Mouse (Mus musculus) MN1 (cell line): ENCODE data around the gene Plekhg5.
"Not testable (repeated sequence)": the region's sequence is repeated elsewhere in the genome, so short reads cannot be mapped to it uniquely, and the experiment has no call there.

Experiments used
- DNase-seq: peaks from one replicate; pipeline ENCODE4 v3.0.0-alpha.2; 2016; ENCODE audit warnings: low spot score

Plekhg5 gene

DNA sequence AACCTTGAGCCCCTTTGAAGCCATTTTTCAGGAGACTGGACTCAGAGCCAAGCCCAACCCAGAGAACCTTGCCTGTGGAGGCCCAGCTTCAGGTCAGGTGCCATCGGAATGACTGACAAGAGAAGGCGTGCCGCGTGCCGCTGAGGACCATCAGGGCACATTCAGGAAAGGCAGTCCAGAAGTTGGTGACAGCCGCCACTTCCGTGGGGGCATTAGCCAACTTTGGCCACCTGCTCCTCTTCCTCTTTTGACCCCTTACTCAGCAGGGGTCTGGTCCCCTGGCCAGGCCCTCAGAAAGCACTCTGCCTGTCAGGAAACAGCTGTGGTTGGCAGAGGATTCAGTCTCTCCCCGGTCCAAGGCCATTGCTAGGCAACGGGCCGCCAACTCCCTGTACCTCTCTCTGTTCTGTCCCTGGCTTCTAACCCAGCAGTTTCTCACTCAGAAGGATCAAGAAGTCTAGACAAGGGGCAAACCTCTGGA is at the start of gene Plekhg5:
Gene Plekhg5, plus strand, starts transcription at position 378 of the 481 bp plus-strand sequence.
- peak; percentile 43 for DNase-seq

DNA sequence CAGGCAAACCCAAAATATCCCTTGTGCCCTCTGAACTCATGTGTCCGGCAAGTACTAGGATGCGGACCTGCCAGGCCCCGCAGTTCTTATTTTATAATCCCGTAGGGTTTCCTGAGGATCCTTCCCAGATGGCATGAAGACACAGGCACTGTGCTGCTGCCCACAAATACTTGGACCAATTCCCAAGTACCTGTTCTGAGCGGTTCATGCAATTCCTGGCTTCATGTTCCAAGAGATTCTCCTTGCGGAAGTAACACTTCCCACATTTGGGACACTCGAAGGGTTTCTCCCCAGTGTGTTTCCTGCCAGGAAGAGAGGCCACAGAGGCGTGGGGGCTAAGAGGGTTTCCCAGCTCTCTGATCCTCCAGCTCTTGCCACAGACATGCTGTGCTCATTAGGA is 49.8 kb upstream of the Plekhg5 start:
- no peak for DNase-seq

DNA sequence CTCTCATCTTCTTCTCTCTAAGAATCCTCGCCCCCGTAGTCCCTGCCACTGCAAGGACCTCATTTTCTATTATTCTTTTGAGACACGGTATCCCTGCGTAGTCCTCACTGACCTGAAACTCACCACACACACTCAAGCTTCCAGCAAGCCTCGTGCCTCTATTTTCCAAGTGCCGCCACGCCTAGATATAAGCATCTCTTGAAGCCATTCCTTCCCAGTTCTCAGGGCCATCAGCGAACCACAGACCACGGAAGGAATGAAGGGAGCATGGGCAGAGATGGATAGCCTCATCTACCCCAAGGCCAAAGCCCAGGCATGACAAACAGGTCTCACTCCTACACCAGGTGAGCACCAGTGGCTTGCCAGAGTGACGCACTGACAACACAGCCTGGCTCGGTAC is 47.8 kb upstream of the Plekhg5 start:
- DNase-seq = no peak

DNA sequence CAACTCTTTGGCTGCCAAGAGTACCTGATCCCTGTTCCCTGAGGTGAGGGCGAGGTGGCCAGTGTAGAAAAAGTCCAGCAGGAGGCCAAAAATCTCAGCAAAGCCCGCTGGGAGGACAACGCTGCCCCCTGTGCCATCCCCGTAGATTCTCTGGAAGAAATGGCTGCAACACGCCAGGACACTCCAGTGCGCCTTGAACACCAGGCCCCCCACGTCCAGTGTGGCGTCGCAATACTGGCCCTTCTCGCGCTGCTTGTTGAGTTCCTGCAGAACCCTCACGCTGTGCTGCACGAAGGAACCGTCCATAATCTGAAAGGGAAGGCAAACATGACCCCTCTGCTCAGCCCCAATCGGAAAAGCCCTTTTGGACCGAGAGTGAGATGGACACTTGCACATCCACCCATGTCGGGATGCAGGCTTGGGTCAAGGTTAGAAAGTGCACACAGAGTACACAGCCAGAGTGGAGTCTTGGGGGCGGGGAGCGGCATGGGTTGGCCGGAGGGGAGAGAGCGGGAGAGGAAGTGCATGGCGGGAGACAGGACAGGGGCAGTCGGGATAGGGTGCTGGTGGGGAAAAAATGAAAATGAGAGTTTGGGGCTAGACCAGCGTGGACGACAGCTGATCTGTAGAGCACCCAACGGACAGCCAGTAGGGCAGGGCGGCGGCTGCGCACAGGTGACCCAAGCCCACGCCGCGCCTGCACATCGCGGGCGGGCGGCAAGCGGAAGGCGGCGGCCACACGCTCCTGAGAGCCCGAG is 45.4 kb upstream of the Plekhg5 start:
- peak; percentile 36 for DNase-seq

DNA sequence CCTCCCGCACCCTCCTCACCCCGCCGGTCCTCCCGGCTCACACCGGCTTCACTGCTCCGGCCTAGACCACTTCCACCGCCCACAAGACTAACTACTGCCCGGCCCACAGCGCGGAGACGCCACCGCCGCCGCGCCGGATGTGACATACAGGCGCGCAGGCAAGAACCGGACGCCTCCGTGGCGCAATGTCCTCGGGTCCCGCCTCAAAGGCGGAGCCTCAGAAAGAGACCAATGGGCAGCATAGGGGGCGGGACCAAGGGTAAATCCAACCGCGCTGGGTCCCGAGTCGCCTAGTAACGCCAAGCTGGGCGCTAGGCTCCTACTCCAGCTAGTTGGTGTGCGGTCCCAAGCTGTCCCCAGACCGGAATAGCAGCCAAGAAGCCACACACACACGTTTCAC is 44.8 kb upstream of the Plekhg5 start, which contains the start of gene Zbtb48:
Gene Zbtb48, minus strand, starts transcription at position 148 of the 400 bp plus-strand sequence.
- DNase-seq = peak; percentile 98

- DNase-seq = no peak
Measured at GRCm38 (mm10) chr4:152028456-152028855, 43.8 kb upstream of the Plekhg5 start.

- DNase-seq = peak; percentile 21
Measured at GRCm38 (mm10) chr4:152029087-152029486, 43.2 kb upstream of the Plekhg5 start.

GRCm38 (mm10) chr4:152029997-152030396 is 42.3 kb upstream of the Plekhg5 start:
- peak; percentile 40 for DNase-seq

- no peak for DNase-seq
Measured at GRCm38 (mm10) chr4:152032922-152033321, 39.4 kb upstream of the Plekhg5 start.

- DNase-seq = not testable (repeated sequence)
Measured at GRCm38 (mm10) chr4:152036464-152036863, 35.8 kb upstream of the Plekhg5 start.

DNA sequence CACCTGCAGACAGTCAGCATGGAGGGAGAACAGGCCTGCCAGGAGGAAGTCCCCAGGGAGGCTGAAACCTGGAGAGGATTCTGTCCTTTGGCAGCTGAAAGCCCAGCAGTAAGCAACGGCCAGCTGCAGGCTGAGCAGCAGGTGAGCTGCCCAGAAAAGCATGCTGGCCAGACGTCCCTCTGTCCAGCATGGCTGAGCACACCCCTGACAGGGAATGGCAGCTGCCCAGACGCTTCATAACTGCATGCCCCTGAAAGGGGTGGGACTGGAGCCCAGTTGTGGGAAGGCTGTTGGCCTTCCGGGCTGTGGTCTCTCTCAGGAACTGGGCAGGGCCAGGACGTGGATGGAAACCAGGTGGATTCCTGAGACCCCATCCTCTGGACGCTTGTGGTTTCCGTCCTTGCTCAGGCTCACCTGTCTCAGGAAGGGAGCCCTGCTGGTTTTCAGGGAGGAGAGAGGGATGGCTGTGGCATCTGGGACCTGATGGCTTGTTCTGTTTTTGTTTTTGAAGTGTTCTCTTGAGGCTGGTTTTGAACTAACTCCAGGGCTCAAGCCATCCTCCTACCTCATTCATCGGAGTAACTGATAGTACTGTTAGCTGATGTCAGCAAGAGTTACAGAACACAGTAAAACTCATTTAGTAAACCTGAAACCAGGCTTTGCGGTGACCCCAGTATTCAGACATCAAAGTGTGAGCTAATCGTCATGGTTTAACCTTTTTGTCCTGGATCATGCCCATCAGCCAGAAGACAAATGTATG is 33.9 kb upstream of the Plekhg5 start, which contains the start of gene Tas1r1:
Gene Tas1r1, minus strand, starts transcription at position 344 of the 760 bp plus-strand sequence.
- DNase-seq = peak; percentile 64

DNA sequence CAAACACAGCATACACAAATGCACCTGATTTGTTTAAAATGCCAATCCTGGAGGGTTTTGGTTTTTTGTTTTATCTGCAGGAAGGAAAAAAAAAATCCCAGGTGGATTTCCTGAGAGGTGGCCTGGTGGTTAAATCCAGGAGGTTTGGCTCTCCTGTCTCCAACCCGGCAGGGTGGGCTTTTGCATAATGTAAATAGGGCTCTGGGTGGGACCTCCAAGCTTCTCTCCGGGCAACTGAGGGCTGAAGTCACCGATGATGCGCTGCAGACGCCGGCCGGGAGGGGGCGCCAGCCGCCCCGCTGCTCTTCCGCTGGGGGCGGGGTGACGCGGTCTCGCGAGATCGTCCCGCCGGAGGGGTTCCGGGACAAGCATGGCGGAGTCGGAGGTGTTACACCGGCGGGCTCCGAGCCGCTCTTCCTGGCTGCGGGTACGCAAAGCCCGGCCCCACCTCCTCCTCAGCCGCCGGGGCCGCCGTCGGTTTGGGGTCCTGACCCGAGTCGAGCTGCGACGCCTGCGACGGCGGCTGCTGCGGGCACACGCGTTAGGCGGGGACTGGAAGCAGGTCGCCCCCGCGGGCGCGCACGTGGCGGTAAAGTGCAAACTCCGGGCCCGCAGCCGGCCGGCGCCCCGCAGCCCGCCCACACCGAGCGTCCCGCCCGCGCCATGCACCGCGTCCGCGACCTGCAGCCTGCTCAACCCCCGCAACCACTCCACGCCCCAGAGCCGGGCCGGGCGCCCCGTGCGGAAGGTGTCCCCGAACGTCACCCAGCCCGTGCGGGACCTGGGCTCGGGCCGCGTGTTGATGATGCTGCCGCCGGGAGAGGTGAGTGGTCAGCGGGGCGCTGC is 33.1 kb upstream of the Plekhg5 start, which contains the start of gene Nol9:
Gene Nol9, plus strand, starts transcription at position 337 of the 846 bp plus-strand sequence.
- DNase-seq = peak; percentile 94

GRCm38 (mm10) chr4:152039831-152040310 is 32.4 kb upstream of the Plekhg5 start:
- DNase-seq = no peak

- DNase-seq = no peak
Measured at GRCm38 (mm10) chr4:152041924-152042641, 30.2 kb upstream of the Plekhg5 start.

DNA sequence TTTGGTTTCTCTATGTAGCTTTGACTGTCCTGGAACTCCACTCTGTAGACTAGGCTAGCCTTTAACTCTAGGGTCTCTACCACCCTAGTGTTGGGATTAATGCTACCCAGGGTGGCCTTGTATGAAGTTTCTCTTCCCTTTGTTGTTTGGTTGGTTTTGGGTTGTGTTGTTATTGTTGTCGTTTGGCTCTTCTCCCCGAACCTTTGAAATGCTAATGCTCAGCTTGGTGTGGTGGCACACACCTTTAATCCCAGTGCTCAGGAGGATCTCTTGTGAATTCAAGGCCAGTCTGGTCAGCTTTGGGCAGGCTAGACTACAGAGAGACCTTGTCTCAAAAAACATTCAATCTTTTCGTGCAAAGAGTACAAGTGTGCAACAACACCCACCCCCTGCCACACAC is 29.1 kb upstream of the Plekhg5 start:
- no peak for DNase-seq

DNA sequence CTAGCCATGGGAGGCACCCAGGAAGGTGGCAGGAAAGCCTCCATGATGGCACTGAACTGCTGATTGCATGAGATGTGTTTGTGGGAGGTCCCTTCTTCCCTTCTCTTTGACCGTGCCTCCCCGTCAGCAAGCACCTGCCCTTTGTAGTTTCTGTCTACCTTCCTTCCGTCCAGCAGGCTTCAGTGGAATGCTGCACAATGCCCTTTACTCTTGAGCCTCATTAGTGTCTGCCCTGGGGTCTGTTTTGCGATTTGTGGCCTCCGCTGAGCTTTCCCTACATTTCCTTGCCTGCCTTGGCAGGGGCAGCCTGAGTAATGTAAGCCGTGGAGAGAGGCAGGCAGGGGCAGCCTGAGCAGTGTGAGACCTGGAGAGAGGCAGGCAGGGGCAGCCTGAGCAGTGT is 27.7 kb upstream of the Plekhg5 start:
- no peak for DNase-seq

- DNase-seq = peak; percentile 20
Measured at GRCm38 (mm10) chr4:152062390-152063110, 9.7 kb upstream of the Plekhg5 start.

DNA sequence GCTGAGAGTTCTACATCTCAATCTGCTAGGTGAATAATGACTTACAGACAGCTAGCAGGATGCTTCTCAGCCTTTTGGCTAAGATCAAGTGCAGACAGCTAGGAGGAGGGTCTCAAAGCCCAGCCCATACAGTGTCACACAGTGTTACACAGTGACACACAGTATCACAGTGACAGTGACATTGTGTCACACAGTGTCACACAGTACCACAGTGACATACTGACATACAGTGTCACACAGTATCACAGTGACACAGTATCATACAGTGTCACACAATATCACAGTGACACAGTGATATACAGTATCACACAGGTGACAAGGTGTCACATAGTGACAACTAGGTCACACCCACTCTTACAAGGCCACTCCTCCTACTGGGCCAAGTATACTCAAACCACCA is 5.0 kb upstream of the Plekhg5 start:
- DNase-seq = no peak

GRCm38 (mm10) chr4:152068166-152068724 is 4.1 kb upstream of the Plekhg5 start:
- DNase-seq = no peak

GRCm38 (mm10) chr4:152069245-152069644 is 3.1 kb upstream of the Plekhg5 start:
- DNase-seq = no peak
